Mouse (Mus musculus): Measurements from ENCODE around the gene Rpa1. TPM values are rescaled to one million over a fixed set of nuclear protein-coding genes. Genes with fewer than 3 reads are reported as not detected.

Rpa1 gene
- total and polyA plus RNA-seq, 3 experiments = 230 to 357 (median 287) TPM

GRCm38 (mm10) chr11:75254252-75254912 lies 93.7 kb downstream of the Rpa1 start:
- DNase-seq (ENCODE audit: extremely low read depth) = peak; percentile 91
- in situ Hi-C loops (cut with MboI; ENCODE audit: low pct_ligation_motif_present, low pct_unique_long_range_greater_than_20kb, low sequenced_read_pairs) (no loop called here), dilution Hi-C loops (cut with MboI; ENCODE audit: extremely low pct_ligation_motif_present, extremely low pct_unique_long_range_greater_than_20kb, low sequenced_read_pairs) (no loop called here)
- Histone ChIP-seq H3K4me1 (ENCODE audit: control insufficient read depth in 1 of 2, insufficient read depth in 2 of 2) (peaks cover 19 to 26% of the 10 kb centered on the region in 2 experiments), H3K36me3 (replicated peaks in 1 of 2; ENCODE audit: control insufficient read depth in 1 of 2, insufficient read depth in 1 of 2, low read length in 1 of 2) (no peaks in the 10 kb centered on the region), H3K4me3 (replicated peaks in 1 of 3; ENCODE audit: low read depth in 2 of 3, low read length in 2 of 3, poor library complexity in 1 of 3) (peak overlapping the region; percentile 50 to 59 (median 52)), H3K9ac (ENCODE audit: insufficient read depth, low read depth) (peak overlapping the region; percentile 44; the same call in 1 of the 2 replicates), H3K27me3 (replicated peaks) (peaks cover under 1% of the 10 kb centered on the region), H3K9me3 (replicated peaks; ENCODE audit: low read length) (no peaks in the 10 kb centered on the region), H3K79me2 (replicated peaks; ENCODE audit: control insufficient read depth, extremely low read depth, insufficient read depth, poor library complexity, severe bottlenecking) (no peaks in the 10 kb centered on the region), H3K27ac (ENCODE audit: insufficient read depth, low read depth) (no peak overlapping the region), H3K4me2 (ENCODE audit: insufficient read depth, low read depth, poor library complexity, severe bottlenecking) (peak overlapping the region; percentile 84)
- TF ChIP-seq HCFC1 (IDR thresholded peaks at IDR 0.05; ENCODE audit: low read depth, low read length) (0 out of 2 replicates have a peak, but pooled peaks have one; percentile 26), MXI1 (IDR thresholded peaks at IDR 0.05; ENCODE audit: low read depth, low read length) (peak; percentile 65), JUN (IDR thresholded peaks at IDR 0.05; ENCODE audit: insufficient read depth, low read depth, low read length) (0 out of 2 replicates have a peak, but pooled peaks have one; percentile 2), PAX5 (IDR thresholded peaks at IDR 0.05; ENCODE audit: low read length) (no peak), TCF12 (IDR thresholded peaks at IDR 0.05; ENCODE audit: low read depth, low read length) (peak; percentile 37; the same call in 1 of the 2 replicates), JUND (conservative IDR thresholded peaks at IDR 0.05; ENCODE audit: low read depth, low read length) (0 out of 2 replicates have a peak, but pooled peaks have one; percentile 39), GABPA (IDR thresholded peaks at IDR 0.05; ENCODE audit: insufficient replicate concordance, low read depth, low read length) (no peak), RAD21 (IDR thresholded peaks at IDR 0.05; ENCODE audit: low read depth, low read length) (peak; percentile 96), E2F4 (IDR thresholded peaks at IDR 0.05; ENCODE audit: insufficient replicate concordance, low read depth, low read length) (no peak), CTCF (conservative IDR thresholded peaks at IDR 0.05 in 1 of 2, IDR thresholded peaks at IDR 0.05 in 1 of 2; ENCODE audit: low read depth in 2 of 2, low read length in 2 of 2) (peak in 1 of 2 experiments; percentile 90; a peak in 2 of 4 replicates), EP300 (IDR thresholded peaks at IDR 0.05; ENCODE audit: low read length) (no peak; the same call in 1 of the 2 replicates), MAFK (IDR thresholded peaks at IDR 0.05; ENCODE audit: insufficient replicate concordance, low read length) (no peak), ETS1 (conservative IDR thresholded peaks at IDR 0.05; ENCODE audit: low read depth, low read length) (peak; percentile 3; the same call in 1 of the 2 replicates), RCOR1 (conservative IDR thresholded peaks at IDR 0.05; ENCODE audit: low read depth, low read length) (no peak), CHD1 (IDR thresholded peaks at IDR 0.05; ENCODE audit: low read depth, low read length) (0 out of 2 replicates have a peak, but pooled peaks have one; percentile 26), ZMIZ1 (IDR thresholded peaks at IDR 0.05; ENCODE audit: low read depth, low read length) (no peak), ZNF384 (IDR thresholded peaks at IDR 0.05; ENCODE audit: low read depth, low read length) (no peak), BHLHE40 (IDR thresholded peaks at IDR 0.05; ENCODE audit: low read depth, low read length) (no peak), POLR2AphosphoS2 (IDR thresholded peaks at IDR 0.05; ENCODE audit: low read depth, low read length) (no peak), USF2 (conservative IDR thresholded peaks at IDR 0.05; ENCODE audit: low read depth, low read length) (no peak), IRF4 (IDR thresholded peaks at IDR 0.05; ENCODE audit: low read depth, low read length) (peak; percentile 10; the same call in 1 of the 2 replicates), SIN3A (IDR thresholded peaks at IDR 0.05; ENCODE audit: low read length) (peak; percentile 55), MAX (IDR thresholded peaks at IDR 0.05; ENCODE audit: low read length) (peak; percentile 24; the same call in 1 of the 2 replicates), POLR2A (IDR thresholded peaks at IDR 0.05; ENCODE audit: low read depth, low read length) (peak; percentile 38), ELF1 (IDR thresholded peaks at IDR 0.05; ENCODE audit: low read depth, low read length) (0 out of 2 replicates have a peak, but pooled peaks have one; percentile 34), USF1 (IDR thresholded peaks at IDR 0.05; ENCODE audit: low read depth, low read length) (no peak), UBTF (IDR thresholded peaks at IDR 0.05; ENCODE audit: low read depth, low read length) (no peak), ZKSCAN1 (IDR thresholded peaks at IDR 0.05; ENCODE audit: borderline replicate concordance, low read depth, low read length) (no peak), NELFE (IDR thresholded peaks at IDR 0.05; ENCODE audit: low read depth, low read length) (peak; percentile 69; the same call in 1 of the 2 replicates), TBP (conservative IDR thresholded peaks at IDR 0.05; ENCODE audit: low read depth, low read length) (peak; percentile 54; the same call in 1 of the 2 replicates), CHD2 (IDR thresholded peaks at IDR 0.05; ENCODE audit: low read length) (no peak), MAZ (IDR thresholded peaks at IDR 0.05; ENCODE audit: low read depth, low read length) (peak; percentile 39; the same call in 1 of the 2 replicates), SMC3 (IDR thresholded peaks at IDR 0.05; ENCODE audit: low read depth, low read length) (peak; percentile 89), ZC3H11A (IDR thresholded peaks at IDR 0.05; ENCODE audit: low read depth, low read length) (peak; percentile 59), MYC (IDR thresholded peaks at IDR 0.05; ENCODE audit: low read depth, low read length) (peak; percentile 40; the same call in 1 of the 2 replicates), MEF2A (IDR thresholded peaks at IDR 0.05; ENCODE audit: borderline replicate concordance, low read depth, low read length) (peak; percentile 38; the same call in 1 of the 2 replicates), KAT2A (IDR thresholded peaks at IDR 0.05; ENCODE audit: insufficient replicate concordance, low read length) (no peak), NRF1 (IDR thresholded peaks at IDR 0.05; ENCODE audit: low read depth, low read length) (no peak)
